Mouse (Mus musculus) limb, embryonic 10.5 days (tissue): Measurements from ENCODE around the gene Fhad1. TPM values are rescaled to one million over a fixed set of nuclear protein-coding genes. Genes with fewer than 3 reads are reported as not detected.

Source experiments
- DNase-seq: peaks from one replicate; pipeline ENCODE4 v3.0.0-alpha.2; 2017; ENCODE audit warnings: low spot score
- H3K27ac ChIP-seq: fragments of 300-500 bp; sonication (generic); 2 replicates; pipeline ENCODE4 v1.5.1; 2016; ENCODE audit warnings: mild to moderate bottlenecking
- H3K27me3 ChIP-seq: fragments of 300-500 bp; sonication (generic); 2 replicates; pipeline ENCODE4 v1.6.1; 2016; ENCODE audit warnings: low read depth, mild to moderate bottlenecking; ENCODE audit not compliant: poor library complexity, severe bottlenecking
- H3K36me3 ChIP-seq: fragments of 300-500 bp; sonication (generic); 2 replicates; pipeline ENCODE4 v1.6.1; 2016; ENCODE audit warnings: mild to moderate bottlenecking, moderate library complexity
- H3K4me1 ChIP-seq: fragments of 300-500 bp; sonication (generic); 2 replicates; pipeline ENCODE4 v1.6.1; 2016
- H3K4me3 ChIP-seq: fragments of 300-500 bp; sonication (generic); 2 replicates; pipeline ENCODE4 v1.5.1; 2016; ENCODE audit warnings: mild to moderate bottlenecking, moderate library complexity
- H3K9me3 ChIP-seq: fragments of 300-500 bp; sonication (generic); replicated peaks from 2 replicates; pipeline ENCODE4 v1.6.1; 2016; ENCODE audit warnings: mild to moderate bottlenecking
- WGBS: fragments of 180-500 bp; shearing (Covaris S2); methylation state at CpG from one replicate; pipeline ENCODE4 v1.1.7; 2016; 5-methylcytosine and 5-hydroxymethylcytosine counted together
- polyA plus RNA-seq: library from polyadenylated mRNA; unstranded; fragments of >200 nt; fragmentation: Nextera tagmentation; extraction: Ambion mirVana; gene quantifications from 2 replicates; pipeline ENCODE4 v1.2.1, GENCODE M21; 2016

Gene Fhad1
- polyA plus RNA-seq, 1 experiment from 2014 or later: 0.24 TPM

- Histone ChIP-seq H3K4me1 (peaks cover 34% of the 10 kb centered on the region), H3K27ac (no peak overlapping the region), H3K27me3 (peaks cover 20% of the 10 kb centered on the region), H3K9me3 (no peaks in the 10 kb centered on the region), H3K36me3 (no peaks in the 10 kb centered on the region), H3K4me3 (no peak overlapping the region)
- WGBS: 75% methylated on average over 5 of the region's 5 CpGs
- no peak for DNase-seq
These were observed 145.3 kb downstream of the Fhad1 start for GRCm38 (mm10) chr4:141869436-141870215.

DNA sequence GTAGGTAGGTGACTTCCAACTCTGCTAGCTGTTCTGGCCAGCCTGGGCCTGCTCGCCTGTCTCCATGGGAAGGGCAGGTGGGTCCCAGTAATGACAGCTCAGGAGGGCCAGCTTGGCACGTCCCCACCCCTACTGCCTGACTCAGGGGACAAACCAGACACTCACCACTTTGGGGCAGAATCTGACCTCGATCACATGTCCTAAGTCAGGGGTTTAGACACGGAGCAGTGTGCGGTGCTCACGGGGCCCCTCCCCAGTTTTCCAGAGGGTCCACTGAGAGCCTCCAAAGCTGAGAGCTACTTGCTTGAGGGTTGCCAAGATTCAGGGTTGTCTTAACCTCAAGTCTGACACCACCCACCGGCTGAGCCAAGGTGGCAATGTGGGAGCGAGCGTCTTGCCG, 146.8 kb downstream of the Fhad1 start:
- Histone ChIP-seq H3K4me1 (peaks cover 23% of the 10 kb centered on the region), H3K9me3 (no peaks in the 10 kb centered on the region), H3K27me3 (peaks cover 8% of the 10 kb centered on the region), H3K4me3 (no peak overlapping the region), H3K27ac (no peak overlapping the region), H3K36me3 (peaks cover 2% of the 10 kb centered on the region; the same call in 1 of the 2 replicates)
- WGBS: 89% methylated on average over 10 of the region's 10 CpGs
- DNase-seq: no peak

GRCm38 (mm10) chr4:141867498-141867897, 147.4 kb downstream of the Fhad1 start:
- Histone ChIP-seq H3K27me3 (0 out of 2 replicates have a peak, but pooled peaks cover 3% of the 10 kb centered on the region), H3K4me1 (peaks cover 22% of the 10 kb centered on the region), H3K4me3 (no peak overlapping the region), H3K36me3 (peaks cover 2% of the 10 kb centered on the region; the same call in 1 of the 2 replicates), H3K27ac (no peak overlapping the region), H3K9me3 (no peaks in the 10 kb centered on the region)
- no peak for DNase-seq
- WGBS: 57% methylated on average over 4 of the region's 4 CpGs

DNA sequence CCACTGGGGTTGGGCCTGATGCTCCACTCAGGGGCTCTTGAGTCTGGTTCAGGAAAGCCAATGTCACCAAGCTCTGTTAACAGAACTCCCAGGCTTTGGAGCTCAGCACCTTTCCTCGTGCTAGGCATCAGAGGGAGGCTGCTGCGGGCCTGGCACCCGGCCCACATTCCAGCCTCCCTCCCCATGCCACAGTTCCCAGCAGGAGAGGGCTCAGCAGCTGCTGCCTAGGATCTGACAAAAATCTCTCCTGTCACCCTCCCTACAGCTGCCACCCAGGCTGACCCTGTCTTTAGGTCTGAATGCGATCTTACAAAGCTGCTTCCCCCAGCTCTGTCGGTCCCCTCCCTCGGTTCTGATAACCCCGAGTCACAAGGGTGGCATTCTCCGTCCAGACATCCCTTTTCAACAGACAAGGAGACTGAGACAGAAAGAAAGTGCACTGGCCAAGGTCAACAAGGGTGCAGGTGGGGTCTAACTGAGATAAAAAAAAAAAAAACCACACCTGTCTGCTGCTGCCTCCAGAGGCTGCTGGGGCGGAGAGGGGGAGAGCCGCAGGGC, 147.9 kb downstream of the Fhad1 start:
- 0 out of 2 replicates have a peak, but pooled peaks cover 3% of the 10 kb centered on the region for H3K27me3 ChIP-seq
- no peak for DNase-seq
- peak overlapping the region; percentile 14; the same call in 1 of the 2 replicates for H3K27ac ChIP-seq
- H3K4me3 ChIP-seq: no peak overlapping the region
- no peaks in the 10 kb centered on the region for H3K9me3 ChIP-seq
- peaks cover 2% of the 10 kb centered on the region; the same call in 1 of the 2 replicates for H3K36me3 ChIP-seq
- 32% methylated on average over 10 of the region's 10 CpGs for WGBS
- peaks cover 19% of the 10 kb centered on the region for H3K4me1 ChIP-seq

- Histone ChIP-seq H3K36me3 (peaks cover 11% of the 10 kb centered on the region), H3K27me3 (0 out of 2 replicates have a peak, but pooled peaks cover under 1% of the 10 kb centered on the region), H3K4me1 (peaks cover 15% of the 10 kb centered on the region), H3K9me3 (no peaks in the 10 kb centered on the region), H3K4me3 (no peak overlapping the region), H3K27ac (no peak overlapping the region)
- 84% methylated on average over 5 of the region's 5 CpGs for WGBS
- DNase-seq: no peak
These were observed 149.3 kb downstream of the Fhad1 start for GRCm38 (mm10) chr4:141865600-141865999.

DNA sequence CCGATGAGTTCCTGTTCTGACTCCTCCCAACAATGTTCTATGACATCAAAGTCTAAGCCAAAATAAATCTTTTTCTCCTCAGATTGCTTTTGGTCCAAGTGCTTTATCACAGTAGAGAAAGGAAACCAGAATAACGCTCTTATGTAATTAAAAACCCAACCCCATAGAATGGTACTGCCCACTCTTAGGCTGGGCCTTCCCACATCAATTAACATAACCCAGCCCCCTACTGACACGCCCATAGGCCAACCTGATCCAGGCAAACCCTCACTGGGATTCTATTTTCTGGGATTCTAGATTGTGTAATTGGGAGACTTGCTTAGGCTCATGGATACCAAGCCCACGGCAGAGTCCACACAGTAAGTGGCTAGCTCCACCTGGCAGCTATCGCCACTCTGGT, 149.9 kb downstream of the Fhad1 start:
- WGBS: 94% methylated on average over 5 of the region's 5 CpGs
- Histone ChIP-seq H3K36me3 (peaks cover 11% of the 10 kb centered on the region), H3K4me1 (peaks cover 17% of the 10 kb centered on the region), H3K27me3 (no peaks in the 10 kb centered on the region), H3K4me3 (no peak overlapping the region), H3K9me3 (no peaks in the 10 kb centered on the region), H3K27ac (no peak overlapping the region)
- DNase-seq: no peak

GRCm38 (mm10) chr4:141864506-141864905, 150.4 kb downstream of the Fhad1 start:
- peaks cover 17% of the 10 kb centered on the region for H3K4me1 ChIP-seq
- no peak for DNase-seq
- peaks cover 11% of the 10 kb centered on the region for H3K36me3 ChIP-seq
- H3K27me3 ChIP-seq: no peaks in the 10 kb centered on the region
- no peak overlapping the region for H3K27ac ChIP-seq
- 93% methylated on average over 8 of the region's 8 CpGs for WGBS
- H3K9me3 ChIP-seq: no peaks in the 10 kb centered on the region
- H3K4me3 ChIP-seq: no peak overlapping the region

DNA sequence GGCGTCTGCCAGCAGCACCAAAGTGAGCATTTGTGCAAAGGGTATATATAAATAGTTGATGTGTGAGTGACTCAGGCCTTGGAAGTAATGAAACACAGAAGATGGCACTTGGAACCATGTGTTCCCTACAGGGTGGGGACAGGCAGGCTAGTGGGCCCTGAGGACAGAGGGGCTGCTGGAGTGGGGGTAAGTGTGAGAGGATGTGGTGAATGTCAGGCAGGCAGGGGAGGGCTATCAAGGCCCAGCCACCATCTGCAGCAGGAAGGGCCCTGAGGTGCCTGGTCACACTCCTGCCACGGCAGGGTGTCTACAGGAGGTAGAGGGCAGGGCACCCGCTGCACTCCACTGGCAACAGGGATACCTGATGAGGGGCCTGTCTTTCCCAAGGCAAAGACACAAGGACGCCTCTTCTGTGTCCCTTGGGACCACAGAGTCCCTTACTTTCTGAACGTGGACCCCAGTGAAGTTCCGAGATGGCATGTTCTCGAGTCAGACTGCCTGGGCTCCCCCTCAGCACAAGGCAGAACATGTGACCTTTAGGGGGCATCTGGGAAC, 151.1 kb downstream of the Fhad1 start:
- peaks cover 17% of the 10 kb centered on the region for H3K4me1 ChIP-seq
- no peaks in the 10 kb centered on the region for H3K9me3 ChIP-seq
- peaks cover 16% of the 10 kb centered on the region for H3K36me3 ChIP-seq
- no peak for DNase-seq
- no peaks in the 10 kb centered on the region for H3K27me3 ChIP-seq
- WGBS: 92% methylated on average over 7 of the region's 7 CpGs
- no peak overlapping the region for H3K27ac ChIP-seq
- H3K4me3 ChIP-seq: no peak overlapping the region

- peaks cover 19% of the 10 kb centered on the region for H3K36me3 ChIP-seq
- peaks cover 17% of the 10 kb centered on the region for H3K4me1 ChIP-seq
- WGBS: 80% methylated on average over 5 of the region's 5 CpGs
- no peak for DNase-seq
- H3K27me3 ChIP-seq: no peaks in the 10 kb centered on the region
- no peak overlapping the region for H3K27ac ChIP-seq
- no peak overlapping the region for H3K4me3 ChIP-seq
- H3K9me3 ChIP-seq: no peaks in the 10 kb centered on the region
These were observed 152.0 kb downstream of the Fhad1 start for GRCm38 (mm10) chr4:141862867-141863266.

DNA sequence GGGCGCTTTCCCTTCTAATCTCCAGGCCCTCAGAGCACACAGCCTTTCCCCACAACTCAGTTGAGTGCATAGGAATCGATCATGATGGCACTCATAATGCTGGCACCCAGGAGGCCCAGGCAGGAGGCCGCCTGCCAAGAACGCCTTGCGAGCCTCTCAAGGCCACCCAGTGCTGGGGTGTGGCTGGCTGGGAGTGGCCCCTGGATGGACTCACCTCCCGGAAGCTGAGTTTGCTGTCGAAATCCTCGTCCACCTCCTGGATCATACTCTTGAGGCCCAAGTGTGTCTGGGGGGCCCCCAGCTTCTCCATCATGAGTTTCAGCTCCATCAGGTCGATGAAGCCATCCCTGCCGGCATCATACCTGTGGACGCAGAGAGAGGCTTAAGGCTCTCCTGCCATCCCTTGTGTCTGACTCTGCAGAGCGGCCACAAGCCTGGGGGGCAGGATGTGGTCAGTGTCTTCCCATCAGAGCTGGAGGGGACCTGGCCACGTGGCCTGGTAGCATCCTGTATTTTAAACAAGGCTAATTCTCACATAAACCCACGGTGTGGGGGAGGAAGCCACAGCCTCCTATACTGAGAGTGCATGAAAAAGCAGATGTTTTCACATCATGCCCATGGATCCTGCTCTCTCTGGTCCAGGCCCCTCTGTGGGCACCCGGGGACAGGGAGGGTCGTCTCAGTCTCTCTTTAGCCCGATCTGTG, 153.1 kb downstream of the Fhad1 start:
- Histone ChIP-seq H3K4me3 (no peak overlapping the region), H3K27me3 (no peaks in the 10 kb centered on the region), H3K27ac (no peak overlapping the region; the same call in 1 of the 2 replicates), H3K36me3 (peaks cover 19% of the 10 kb centered on the region), H3K4me1 (peaks cover 10% of the 10 kb centered on the region), H3K9me3 (no peaks in the 10 kb centered on the region)
- WGBS: 89% methylated on average over 17 of the region's 17 CpGs
- DNase-seq: no peak

GRCm38 (mm10) chr4:141860246-141860841, 154.5 kb downstream of the Fhad1 start:
- H3K27ac ChIP-seq: 0 out of 2 replicates have a peak overlapping the region, but pooled peaks have one; percentile 7
- H3K27me3 ChIP-seq: no peaks in the 10 kb centered on the region
- H3K36me3 ChIP-seq: peaks cover 19% of the 10 kb centered on the region
- peaks cover 10% of the 10 kb centered on the region; the same call in 1 of the 2 replicates for H3K4me1 ChIP-seq
- H3K9me3 ChIP-seq: no peaks in the 10 kb centered on the region
- no peak overlapping the region for H3K4me3 ChIP-seq
- DNase-seq: no peak
- WGBS: 60% methylated on average over 19 of the region's 19 CpGs

GRCm38 (mm10) chr4:141859351-141859750, 155.5 kb downstream of the Fhad1 start:
- Histone ChIP-seq H3K4me3 (no peak overlapping the region), H3K27ac (no peak overlapping the region), H3K9me3 (no peaks in the 10 kb centered on the region), H3K27me3 (no peaks in the 10 kb centered on the region), H3K36me3 (peaks cover 16% of the 10 kb centered on the region), H3K4me1 (peaks cover 10% of the 10 kb centered on the region; the same call in 1 of the 2 replicates)
- DNase-seq: no peak
- WGBS: 92% methylated on average over 14 of the region's 14 CpGs
